Mouse (Mus musculus): ENCODE measurements around the gene Syngr1.
A peak's percentile ranks its signal among the peaks of the same experiment; 100 is the strongest.

Gene Syngr1

GRCm38 (mm10) chr15:80071951-80072437, 19.1 kb upstream of the Syngr1 start:
- no peak for DNase-seq

GRCm38 (mm10) chr15:80072579-80073255, 18.4 kb upstream of the Syngr1 start:
- no peak for DNase-seq

- DNase-seq: no peak
Observed at GRCm38 (mm10) chr15:80073256-80073621, 17.9 kb upstream of the Syngr1 start.

GRCm38 (mm10) chr15:80074663-80075373, 16.3 kb upstream of the Syngr1 start:
- no peak for DNase-seq

- DNase-seq: no peak
Observed at GRCm38 (mm10) chr15:80075374-80075694, 15.8 kb upstream of the Syngr1 start.

- DNase-seq: no peak
Observed at GRCm38 (mm10) chr15:80075733-80076337, 15.3 kb upstream of the Syngr1 start.

- peak; percentile 83 for DNase-seq
Observed at GRCm38 (mm10) chr15:80076338-80077136, 14.6 kb upstream of the Syngr1 start.

- DNase-seq: no peak
Observed at GRCm38 (mm10) chr15:80078058-80078814, 12.9 kb upstream of the Syngr1 start.

GRCm38 (mm10) chr15:80079129-80079668, 11.9 kb upstream of the Syngr1 start:
- DNase-seq: no peak

GRCm38 (mm10) chr15:80079954-80080353, 11.2 kb upstream of the Syngr1 start:
- DNase-seq: no peak

- DNase-seq: peak; percentile 76
Observed at GRCm38 (mm10) chr15:80080711-80081615, 10.2 kb upstream of the Syngr1 start.

- DNase-seq: no peak
Observed at GRCm38 (mm10) chr15:80081801-80082546, 9.2 kb upstream of the Syngr1 start.

- no peak for DNase-seq
Observed at GRCm38 (mm10) chr15:80082661-80083275, 8.4 kb upstream of the Syngr1 start.

- peak; percentile 100 for DNase-seq
Observed at GRCm38 (mm10) chr15:80083276-80083731, 7.8 kb upstream of the Syngr1 start.

GRCm38 (mm10) chr15:80083740-80084139, 7.4 kb upstream of the Syngr1 start:
- no peak for DNase-seq

GRCm38 (mm10) chr15:80087406-80088012, 3.6 kb upstream of the Syngr1 start:
- no peak for DNase-seq

- DNase-seq: peak; percentile 90
Observed at GRCm38 (mm10) chr15:80088637-80089036, 2.5 kb upstream of the Syngr1 start.

GRCm38 (mm10) chr15:80090155-80090554, 979 bp upstream of the Syngr1 start:
- no peak for DNase-seq

- DNase-seq: no peak
Observed at GRCm38 (mm10) chr15:80090741-80091120, 403 bp upstream of the Syngr1 start.
